Mouse (Mus musculus) bone marrow, adult 2 months (tissue): ENCODE measurements around the gene Negr1. TPM values are rescaled to one million over a fixed set of nuclear protein-coding genes. Genes with fewer than 3 reads are reported as not detected.

Experiments used
- H3K27ac ChIP-seq: fragments of 200-500 bp; 2 replicates; pipeline ENCODE4 v1.5.1; 2012; ENCODE audit warnings: low read depth, mild to moderate bottlenecking, control low read depth, inconsistent platforms, low read length; ENCODE audit not compliant: control insufficient read depth, poor library complexity, insufficient read depth
- H3K4me1 ChIP-seq: fragments of 200-500 bp; 2 replicates; pipeline ENCODE4 v1.6.1; 2011; ENCODE audit warnings: low read length; ENCODE audit not compliant: control insufficient read depth, insufficient read depth
- H3K4me3 ChIP-seq: fragments of 200-500 bp; replicated peaks from 2 replicates; pipeline ENCODE3; 2011; ENCODE audit warnings: mild to moderate bottlenecking, low read depth, low read length, control low read depth; ENCODE audit not compliant: control insufficient read depth
- CTCF ChIP-seq: fragments of 200-500 bp; IDR thresholded peaks from 2 replicates; pipeline ENCODE4 v1.5.1; 2011; ENCODE audit warnings: low read length, control low read depth; ENCODE audit not compliant: control insufficient read depth, insufficient read depth
- POLR2A ChIP-seq: fragments of 200-500 bp; IDR thresholded peaks from 2 replicates; pipeline ENCODE4 v1.6.1; 2011; ENCODE audit warnings: low read depth, mild to moderate bottlenecking, control low read depth, low read length, borderline replicate concordance; ENCODE audit not compliant: control insufficient read depth
- WGBS: fragments of 180-500 bp; shearing (Covaris S2); methylation state at CpG from one replicate; pipeline ENCODE4 v1.1.7; 2018; 5-methylcytosine and 5-hydroxymethylcytosine counted together
- polyA plus RNA-seq: library from polyadenylated mRNA; stranded (reverse); fragments of >200 nt; gene quantifications from 2 replicates; pipeline ENCODE4 v1.2.4, GENCODE M21; 2011; ENCODE audit warnings: low replicate concordance; ENCODE audit not compliant: missing spikeins, insufficient read depth, insufficient read length

Negr1 gene
- polyA plus RNA-seq, 1 experiment, result 1.8 TPM

GRCm38 (mm10) chr3:157116024-157116423 lies 554.4 kb downstream of the Negr1 start:
- WGBS, result 82% methylated on average over 1 of the region's 1 CpGs
- Histone ChIP-seq H3K4me1 (no peaks in the 10 kb centered on the region), H3K27ac (no peak overlapping the region), H3K4me3 (no peak overlapping the region)
- TF ChIP-seq CTCF, result no peak
- TF ChIP-seq POLR2A, result no peak

GRCm38 (mm10) chr3:157119916-157120315 lies 558.3 kb downstream of the Negr1 start:
- H3K27ac ChIP-seq, result no peak overlapping the region
- no peaks in the 10 kb centered on the region for H3K4me1 ChIP-seq
- no peak for TF ChIP-seq POLR2A
- TF ChIP-seq CTCF, result no peak
- 60% methylated on average over 2 of the region's 2 CpGs for WGBS
- no peak overlapping the region for H3K4me3 ChIP-seq

GRCm38 (mm10) chr3:157146124-157146855 lies 584.7 kb downstream of the Negr1 start:
- H3K4me3 ChIP-seq, result no peak overlapping the region
- WGBS, result 79% methylated on average over 14 of the region's 14 CpGs
- TF ChIP-seq POLR2A, result no peak
- TF ChIP-seq CTCF, result no peak

DNA sequence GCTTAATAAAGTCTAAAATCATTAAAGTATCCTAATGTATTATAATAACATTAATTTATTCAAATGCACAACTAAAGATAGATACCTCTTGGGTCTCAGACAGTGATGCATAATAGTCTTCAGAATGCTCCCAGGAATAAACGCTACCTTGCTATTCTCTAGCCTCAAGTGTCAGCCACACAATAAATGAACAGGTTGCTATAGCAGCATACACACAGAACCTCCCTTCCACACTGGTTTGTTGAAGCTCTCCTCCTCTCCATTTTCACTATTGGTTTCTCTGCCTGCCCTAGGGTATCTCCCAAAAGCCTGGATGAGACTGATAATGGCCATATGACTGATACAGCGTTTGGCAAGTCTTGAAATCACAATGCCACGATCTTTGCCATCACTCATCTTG lies 593.3 kb downstream of the Negr1 start:
- Histone ChIP-seq H3K4me3 (no peak overlapping the region), H3K27ac (no peak overlapping the region), H3K4me1 (no peaks in the 10 kb centered on the region)
- WGBS, result 69% methylated on average over 3 of the region's 3 CpGs
- TF ChIP-seq POLR2A (no peak), CTCF (no peak)

More at GRCm38 (mm10) chr3:157146124-157146855, 584.7 kb downstream of the Negr1 start:
- H3K4me1 ChIP-seq, result no peaks in the 10 kb centered on the region
- no peak overlapping the region for H3K27ac ChIP-seq

- no peaks in the 10 kb centered on the region for H3K4me1 ChIP-seq
- H3K4me3 ChIP-seq, result no peak overlapping the region
- no peak overlapping the region for H3K27ac ChIP-seq
- TF ChIP-seq POLR2A (no peak), CTCF (no peak)
These were observed 593.9 kb downstream of the Negr1 start for GRCm38 (mm10) chr3:157155513-157155912.

GRCm38 (mm10) chr3:157164840-157165595 lies 603.4 kb downstream of the Negr1 start:
- no peak overlapping the region for H3K4me3 ChIP-seq
- WGBS, result 88% methylated on average over 3 of the region's 3 CpGs
- no peaks in the 10 kb centered on the region for H3K4me1 ChIP-seq
- TF ChIP-seq POLR2A (no peak), CTCF (no peak)
- no peak overlapping the region for H3K27ac ChIP-seq

DNA sequence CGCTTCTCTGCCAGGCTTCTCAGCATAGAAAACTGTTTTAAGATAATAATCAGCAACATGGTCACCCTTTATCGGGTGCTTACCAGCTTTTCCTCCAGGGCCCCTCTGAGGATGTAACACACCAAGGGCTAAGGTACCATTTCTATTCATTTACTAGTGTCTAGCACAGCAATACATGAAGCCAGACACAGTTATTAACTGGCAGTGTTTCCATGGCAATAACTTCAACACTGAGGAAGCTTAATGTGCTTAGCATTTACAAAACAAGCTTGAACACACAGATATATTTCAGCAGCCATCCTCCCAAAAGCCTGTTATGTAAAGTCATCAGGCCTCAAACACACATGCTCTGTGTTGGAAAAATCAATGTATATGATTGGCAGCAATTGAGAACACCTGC lies 620.4 kb downstream of the Negr1 start:
- H3K27ac ChIP-seq, result no peak overlapping the region
- no peak for TF ChIP-seq POLR2A
- TF ChIP-seq CTCF, result no peak
- 11% methylated on average over 2 of the region's 2 CpGs for WGBS

GRCm38 (mm10) chr3:157188939-157189725 lies 627.5 kb downstream of the Negr1 start:
- 66% methylated on average over 8 of the region's 8 CpGs for WGBS
- Histone ChIP-seq H3K4me3 (no peak overlapping the region), H3K27ac (no peak overlapping the region), H3K4me1 (no peaks in the 10 kb centered on the region)
- TF ChIP-seq POLR2A (no peak), CTCF (no peak)

More for the DNA sequence above, 620.4 kb downstream of the Negr1 start:
- no peak overlapping the region for H3K4me3 ChIP-seq
- no peaks in the 10 kb centered on the region for H3K4me1 ChIP-seq
